Mouse (Mus musculus) 3T3-L1 (cell line): Measurements from ENCODE around the gene Ahnak2.

Experiments used
- DNase-seq: peaks from one replicate; pipeline ENCODE4 v3.0.0-alpha.2; 2015; ENCODE audit warnings: low read depth, low spot score

Gene Ahnak2

DNA sequence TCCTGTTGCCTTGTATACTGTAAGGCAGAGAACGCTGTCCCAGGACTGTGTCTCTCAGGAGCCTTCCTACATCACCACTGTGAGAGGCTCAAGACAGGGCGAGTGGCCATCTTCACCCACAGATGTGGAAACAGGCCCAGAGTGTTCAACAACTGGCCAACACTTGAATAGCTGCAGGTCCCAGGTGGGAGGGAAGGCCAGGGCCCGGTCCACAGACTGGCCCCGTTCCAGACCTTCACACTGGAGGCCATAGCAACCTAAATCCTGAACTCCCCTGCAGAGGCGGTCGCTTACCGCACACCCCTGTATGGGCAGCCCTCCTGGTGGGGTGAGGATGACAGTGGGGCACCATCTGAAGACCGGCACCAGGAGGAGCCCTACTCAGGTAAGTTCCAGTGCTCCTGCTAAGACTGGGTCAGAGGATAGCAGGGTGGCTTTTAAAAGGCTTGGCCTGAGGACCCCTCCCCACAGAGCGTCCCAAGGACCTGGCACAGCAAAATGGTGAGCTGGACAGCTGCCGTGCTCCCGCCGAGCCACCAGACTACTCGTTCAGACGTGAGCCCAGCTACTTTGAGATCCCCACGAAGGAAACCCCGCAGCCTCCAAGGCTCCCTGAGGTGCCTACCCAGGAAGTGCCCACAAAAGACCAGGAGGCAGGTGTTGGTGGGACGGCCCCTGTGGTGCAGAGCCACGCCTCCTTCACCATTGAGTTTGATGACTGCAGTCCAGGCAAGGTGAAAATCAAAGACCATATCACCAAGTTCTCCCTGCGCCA is 67.4 kb downstream of the Ahnak2 start:
- no peak for DNase-seq

DNA sequence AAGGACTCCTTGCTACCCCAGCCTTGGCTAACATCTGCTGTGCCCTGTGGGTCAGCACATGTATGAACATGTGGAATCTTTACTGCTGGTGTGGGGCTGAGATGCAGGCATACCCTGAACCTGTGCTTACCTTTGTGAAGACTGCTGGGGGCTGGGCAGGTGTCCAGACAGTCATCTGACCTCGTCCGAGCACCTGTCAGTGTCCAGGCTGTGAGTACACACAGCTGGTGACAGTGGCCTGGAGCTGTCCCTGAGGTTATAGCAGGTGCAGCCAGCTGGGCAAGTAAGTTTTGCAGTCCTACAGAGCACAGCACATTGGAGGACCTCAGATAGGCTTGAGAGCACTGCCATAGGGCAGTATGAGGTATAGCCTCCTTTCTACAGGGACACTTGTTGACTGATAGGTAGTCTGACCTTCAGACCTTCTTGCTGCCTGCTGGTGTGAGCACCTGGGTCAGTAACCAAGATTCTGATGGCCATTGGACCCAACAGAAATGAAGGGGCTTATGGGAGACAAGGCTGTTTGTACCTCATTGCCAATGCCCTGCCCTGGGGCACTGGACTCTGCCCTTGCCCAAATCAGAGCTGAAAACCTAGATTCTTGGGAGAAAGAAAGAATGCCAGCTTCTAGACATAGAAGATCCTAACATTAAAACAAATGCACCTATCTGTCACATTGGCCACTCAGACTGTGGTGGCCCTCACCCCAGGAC is 68.2 kb downstream of the Ahnak2 start:
- DNase-seq = no peak

DNA sequence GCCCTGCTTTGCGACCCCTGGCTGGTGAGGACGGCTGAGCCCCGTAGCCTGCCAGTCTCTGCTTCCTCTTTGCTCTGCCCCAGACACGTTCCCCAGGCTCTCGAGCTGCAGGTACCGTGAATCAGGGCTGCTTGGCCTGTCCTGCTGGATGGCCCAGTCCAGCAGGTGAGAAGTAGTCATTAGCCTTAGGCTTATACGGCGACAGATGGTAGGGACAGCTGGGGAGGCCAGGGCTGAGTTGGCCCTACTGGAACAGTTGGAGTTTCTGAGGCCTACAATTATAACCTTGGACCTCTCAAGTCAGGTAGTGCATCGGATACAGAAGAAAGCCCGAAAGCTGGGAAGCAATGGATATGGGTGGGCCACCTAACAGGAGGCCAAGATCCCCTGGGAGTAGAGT is 69.9 kb downstream of the Ahnak2 start:
- no peak for DNase-seq

DNA sequence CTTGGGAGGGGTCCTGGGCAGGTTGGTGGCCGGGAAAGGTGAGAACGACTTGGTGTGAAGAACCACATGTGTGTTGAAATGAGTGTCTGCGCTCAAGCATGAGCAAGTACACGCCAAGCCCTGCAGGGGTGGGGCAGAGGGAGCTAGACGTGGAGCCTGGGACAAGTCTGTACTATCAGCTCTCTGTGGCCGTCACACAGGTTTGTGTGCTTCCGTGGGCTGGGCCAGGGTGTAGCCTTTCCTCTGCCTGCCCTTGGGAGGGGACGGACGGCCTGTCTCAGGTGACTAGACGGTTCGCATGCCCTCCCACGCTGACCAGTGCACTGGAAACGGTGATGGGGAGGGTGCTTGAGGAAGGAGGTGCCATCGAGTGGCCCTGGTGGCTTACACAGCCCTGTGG is 71.6 kb downstream of the Ahnak2 start:
- DNase-seq = no peak

DNA sequence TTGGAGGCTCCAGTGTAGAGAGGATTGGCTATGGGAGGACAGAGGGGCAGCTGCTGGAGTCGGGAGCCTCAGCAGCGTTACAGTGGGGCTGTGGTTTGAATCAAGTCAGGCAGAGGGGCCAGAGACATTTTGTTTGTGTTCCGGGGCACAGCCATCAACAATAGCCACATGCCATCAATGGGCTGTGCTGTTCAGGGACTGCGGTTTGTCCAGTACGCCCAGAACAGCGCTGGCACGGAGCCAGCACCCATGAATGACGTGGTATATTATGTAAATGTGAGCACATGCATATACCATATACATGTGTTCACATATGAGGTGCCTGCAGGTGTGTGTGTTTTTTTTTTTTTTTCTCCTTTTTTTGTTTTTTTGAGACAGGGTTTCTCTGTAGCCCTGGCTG is 74.7 kb downstream of the Ahnak2 start:
- DNase-seq = no peak

DNA sequence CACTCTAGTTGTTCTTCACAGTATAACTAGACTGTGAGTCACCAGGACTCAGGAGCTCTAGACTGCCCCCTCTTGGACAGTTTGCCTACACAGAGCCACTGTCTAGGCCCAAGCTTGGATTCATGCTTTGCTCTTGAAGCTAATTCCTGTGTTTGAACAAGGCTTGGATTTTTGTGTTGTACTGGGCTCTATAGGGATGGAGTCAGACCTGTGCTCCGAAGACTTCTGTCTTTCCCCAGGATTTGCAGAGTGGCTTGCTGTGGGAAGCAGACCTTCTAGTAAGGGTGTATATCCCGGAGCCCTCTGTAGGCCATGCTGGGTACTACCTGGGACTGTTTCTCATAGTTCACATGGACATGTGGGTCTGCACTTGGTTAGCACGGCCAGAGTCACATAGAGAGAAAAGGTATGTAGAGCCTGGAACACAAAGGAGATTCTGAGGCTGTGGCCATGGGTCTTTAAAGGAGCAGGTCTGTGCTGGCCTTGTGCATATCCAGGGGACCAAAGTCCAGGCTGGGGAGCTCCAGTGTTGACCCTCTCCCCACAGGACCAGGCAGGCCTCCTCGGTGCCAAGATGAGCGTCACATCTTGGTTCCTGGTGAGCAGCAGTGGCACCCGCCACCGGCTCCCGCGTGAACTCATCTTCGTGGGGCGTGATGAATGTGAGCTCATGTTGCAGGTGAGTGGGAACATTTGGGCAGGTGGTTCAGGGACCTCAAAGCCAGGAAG is 78.2 kb downstream of the Ahnak2 start:
- DNase-seq = peak; percentile 89

DNA sequence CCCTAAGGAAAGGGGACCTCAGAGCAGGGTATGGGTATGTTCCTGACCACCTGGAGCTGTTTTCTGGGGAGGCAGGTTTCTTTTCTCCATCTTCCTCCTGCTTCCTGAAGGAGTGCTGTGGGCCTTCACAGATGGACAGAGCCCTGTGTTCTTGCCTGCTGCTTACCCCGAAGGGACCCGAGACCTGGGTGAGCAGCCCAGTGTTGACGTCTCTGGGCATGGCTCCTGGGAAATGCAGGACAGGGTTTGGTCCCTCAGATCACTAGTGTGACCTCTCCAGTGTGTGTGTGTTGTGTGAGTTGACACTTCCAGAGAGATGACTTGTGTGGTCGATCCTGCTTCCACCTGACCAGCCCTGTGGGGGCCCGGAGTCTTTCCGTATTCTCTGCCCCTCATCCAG is 79.0 kb downstream of the Ahnak2 start:
- DNase-seq = no peak

DNA sequence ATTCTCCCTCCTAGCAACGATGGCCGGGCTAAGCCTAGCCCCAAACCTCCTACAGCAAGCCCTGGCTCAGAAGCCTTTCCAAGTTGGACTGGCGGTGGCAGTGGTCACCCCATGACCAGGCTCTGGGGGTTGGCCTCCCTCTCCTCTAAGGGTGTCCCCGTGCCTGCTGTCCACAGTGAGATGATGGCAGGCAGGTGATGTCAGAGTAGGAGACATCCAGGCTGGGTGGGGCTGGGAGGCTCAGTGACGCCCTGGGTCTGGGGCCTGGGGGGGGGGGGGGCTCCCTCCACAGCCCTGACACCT is 79.5 kb downstream of the Ahnak2 start:
- DNase-seq = peak; percentile 42

DNA sequence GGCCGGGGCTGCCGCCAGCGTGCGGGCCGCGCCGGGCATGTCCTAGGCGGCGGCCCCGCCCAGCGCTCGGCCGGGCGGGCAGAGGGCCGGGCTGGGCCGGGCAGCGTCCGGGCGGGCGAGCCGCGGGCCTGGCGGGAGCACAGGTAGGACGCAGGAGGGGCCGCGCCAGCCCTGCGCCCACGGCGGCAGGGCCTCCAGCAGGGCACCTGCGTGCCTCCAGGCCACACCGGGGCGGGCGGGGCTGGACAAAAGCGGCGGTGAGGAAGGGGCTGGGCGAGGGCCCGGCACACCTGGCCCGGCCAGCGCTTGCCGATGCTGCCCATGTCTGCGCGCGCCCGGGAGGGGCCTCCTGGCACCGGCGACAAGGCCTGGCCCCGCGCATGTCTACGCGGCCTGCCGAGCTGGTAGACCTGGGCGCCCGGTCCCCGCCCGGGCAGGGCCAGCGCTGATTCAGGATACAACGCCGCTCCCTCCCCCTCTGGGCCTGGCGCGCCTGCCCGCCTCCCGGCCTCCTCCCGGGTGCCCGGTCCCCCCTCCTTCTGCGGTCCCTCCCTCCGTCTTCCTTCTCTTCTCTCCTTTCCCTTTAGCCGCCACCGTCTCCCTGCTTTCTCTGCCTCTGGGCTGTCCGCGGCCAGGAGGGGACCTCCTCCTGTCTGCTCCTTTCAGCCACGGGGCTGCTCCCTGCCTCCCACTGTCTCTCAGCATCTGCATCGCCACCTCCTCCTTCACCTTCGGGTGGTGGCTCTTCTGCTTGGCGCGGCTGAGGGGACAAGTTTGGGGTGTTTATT is 80.0 kb downstream of the Ahnak2 start:
- DNase-seq = peak; percentile 63
